8 mouse cellular contexts compared by ENCODE assay signal in the genomic region with DNA sequence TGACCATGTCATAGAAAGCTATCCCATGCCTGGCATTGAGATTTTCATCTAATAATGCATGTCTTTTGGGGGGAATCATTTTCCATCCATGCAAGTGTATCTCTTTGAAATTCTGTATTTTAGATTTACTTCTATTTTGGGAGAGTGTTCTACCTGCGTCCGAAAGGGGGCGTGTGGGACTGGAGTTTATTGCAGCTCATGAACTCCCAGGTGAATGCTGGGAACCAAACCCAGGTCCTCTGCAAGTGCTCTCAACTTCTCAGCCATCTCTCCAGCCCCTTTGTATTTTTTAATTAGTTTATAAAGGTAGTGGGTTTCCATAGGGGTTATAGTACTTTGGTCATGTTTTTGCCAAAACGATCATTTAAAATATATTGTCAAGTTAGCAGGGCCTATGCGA. TPM values are rescaled to one million over a fixed set of nuclear protein-coding genes. Genes with fewer than 3 reads are reported as not detected.
DNase-seq lines count a peak whose midpoint lies in the region; ATAC-seq and TF ChIP-seq lines count a peak whose summit lies in the region.

No protein-coding gene starts in this region.

- no peaks in the 10 kb centered on the region for H3K9me3 ChIP-seq in heart, embryonic 11.5 days (replicated peaks; ENCODE audit: control insufficient read depth, low read length)
- no peaks in the 10 kb centered on the region for H3K9me3 ChIP-seq in limb, embryonic 14.5 days (ENCODE audit: control insufficient read depth, low read length)
- H3K9me3 ChIP-seq in stomach, postnatal 0 days (ENCODE audit: control insufficient read depth, low read length): no peaks in the 10 kb centered on the region

- no peak overlapping the region; the same call in 1 of the 2 replicates for H3K4me3 ChIP-seq in heart, embryonic 11.5 days (ENCODE audit: low read depth, low read length)
- H3K4me3 ChIP-seq in testis, adult 2 months (ENCODE audit: control insufficient read depth, low read depth, low read length): peak overlapping the region; percentile 98
- H3K4me3 ChIP-seq in limb, embryonic 14.5 days (replicated peaks; ENCODE audit: low read length): peak overlapping the region; percentile 88; the same call in 1 of the 2 replicates
- H3K4me3 ChIP-seq in stomach, postnatal 0 days (ENCODE audit: low read depth, low read length): no peak overlapping the region

- no peak for TF ChIP-seq EP300 in stomach, postnatal 0 days (optimal IDR thresholded peaks at IDR 0.05)

- H3K4me1 ChIP-seq in heart, embryonic 11.5 days (ENCODE audit: control insufficient read depth, insufficient read depth, low read length): peaks cover 9% of the 10 kb centered on the region
- peaks cover 8% of the 10 kb centered on the region; the same call in 1 of the 2 replicates for H3K4me1 ChIP-seq in testis, adult 2 months (ENCODE audit: control insufficient read depth, insufficient read depth, low read length)
- peaks cover 10% of the 10 kb centered on the region for H3K4me1 ChIP-seq in limb, embryonic 14.5 days (ENCODE audit: control insufficient read depth, insufficient read depth, low read length)
- H3K4me1 ChIP-seq in stomach, postnatal 0 days (replicated peaks; ENCODE audit: control insufficient read depth, insufficient read depth): peaks cover 4% of the 10 kb centered on the region; the same call in 1 of the 2 replicates

- no peak for TF ChIP-seq POLR2A in testis, adult 2 months (IDR thresholded peaks at IDR 0.05; ENCODE audit: control insufficient read depth, low read depth, low read length)
- no peak for TF ChIP-seq POLR2A in limb, embryonic 14.5 days (IDR thresholded peaks at IDR 0.05; ENCODE audit: borderline replicate concordance, extremely low read depth, insufficient read depth, insufficient read length)

- ATAC-seq in heart, embryonic 11.5 days (replicated peaks; ENCODE audit: insufficient number of reproducible peaks, low FRiP score, low TSS enrichment): no peak
- ATAC-seq in limb, embryonic 14.5 days (ENCODE audit: low FRiP score, low read depth): no peak
- ATAC-seq in stomach, postnatal 0 days (ENCODE audit: low FRiP score, low TSS enrichment): no peak

- peak overlapping the region; percentile 73; the same call in 1 of the 2 replicates for H3K9ac ChIP-seq in heart, embryonic 11.5 days (ENCODE audit: low read depth, low read length)
- peak overlapping the region; percentile 54; the same call in 1 of the 2 replicates for H3K9ac ChIP-seq in limb, embryonic 14.5 days (ENCODE audit: low read depth, low read length, severe bottlenecking)
- peak overlapping the region; percentile 86; the same call in 1 of the 2 replicates for H3K9ac ChIP-seq in stomach, postnatal 0 days (ENCODE audit: low read length)

- no peaks in the 10 kb centered on the region for H3K36me3 ChIP-seq in heart, embryonic 11.5 days (ENCODE audit: control insufficient read depth, insufficient read depth, low read length)
- peaks cover 3% of the 10 kb centered on the region; the same call in 1 of the 2 replicates for H3K36me3 ChIP-seq in testis, adult 2 months (ENCODE audit: control insufficient read depth, insufficient read depth, low read length)
- H3K36me3 ChIP-seq in limb, embryonic 14.5 days (ENCODE audit: control insufficient read depth, insufficient read depth, low read length): no peaks in the 10 kb centered on the region
- H3K36me3 ChIP-seq in stomach, postnatal 0 days (ENCODE audit: control insufficient read depth, insufficient read depth, low read length): no peaks in the 10 kb centered on the region

- no peaks in the 10 kb centered on the region for H3K27me3 ChIP-seq in heart, embryonic 11.5 days (ENCODE audit: control insufficient read depth, insufficient read depth, low read length)
- H3K27me3 ChIP-seq in testis, adult 2 months (ENCODE audit: control insufficient read depth, insufficient read depth, low read length): no peaks in the 10 kb centered on the region
- no peaks in the 10 kb centered on the region for H3K27me3 ChIP-seq in limb, embryonic 14.5 days (ENCODE audit: control insufficient read depth, insufficient read depth, low read length)
- no peaks in the 10 kb centered on the region for H3K27me3 ChIP-seq in stomach, postnatal 0 days (ENCODE audit: control insufficient read depth, insufficient read depth, low read length)

- WGBS in heart, embryonic 11.5 days (ENCODE audit: insufficient replicate concordance): 84% methylated on average over 5 of the region's 5 CpGs
- 86% methylated on average over 5 of the region's 5 CpGs for WGBS in limb, embryonic 14.5 days
- WGBS in stomach, postnatal 0 days: 76% methylated on average over 5 of the region's 5 CpGs

- TF ChIP-seq CTCF in testis, adult 2 months (IDR thresholded peaks at IDR 0.05; ENCODE audit: control insufficient read depth, insufficient read depth, insufficient replicate concordance, low read depth, low read length): no peak
- TF ChIP-seq CTCF in stomach, postnatal 0 days (IDR thresholded peaks at IDR 0.05; ENCODE audit: low read depth): no peak

- no peak overlapping the region for H3K27ac ChIP-seq in heart, embryonic 11.5 days (ENCODE audit: low read depth, low read length)
- no peak overlapping the region for H3K27ac ChIP-seq in testis, adult 2 months (ENCODE audit: control insufficient read depth, insufficient read depth, low read depth, low read length)
- H3K27ac ChIP-seq in limb, embryonic 14.5 days (replicated peaks; ENCODE audit: low read depth, low read length): no peak overlapping the region
- no peak overlapping the region for H3K27ac ChIP-seq in stomach, postnatal 0 days (replicated peaks)

- no peak for DNase-seq in heart, adult 9 months (ENCODE audit: low spot score in 2 of 2)
- no peak for DNase-seq in testis, postnatal 10 days (ENCODE audit: low spot score)
- no peak for DNase-seq in limb, embryonic 14.5 days (ENCODE audit: low spot score)
- DNase-seq in stomach, postnatal 0 days (ENCODE audit: low spot score): no peak
- DNase-seq in layer of hippocampus, adult 9-10 months (ENCODE audit: low spot score): no peak
- DNase-seq in spleen, adult 12 weeks (ENCODE audit: low spot score): no peak

- peak overlapping the region; percentile 77 for H3K4me2 ChIP-seq in heart, embryonic 11.5 days
- H3K4me2 ChIP-seq in limb, embryonic 14.5 days (replicated peaks; ENCODE audit: low read depth, low read length, severe bottlenecking): peak overlapping the region; percentile 90; the same call in 1 of the 2 replicates
- no peak overlapping the region for H3K4me2 ChIP-seq in stomach, postnatal 0 days (replicated peaks; ENCODE audit: low read depth)

RNA-seq across cellular contexts. Expression of a gene that starts 0.8 kb away (rescaled TPM):
- 39.9 and 49.5 TPM in 2 replicates for polyA plus RNA-seq in heart, embryonic 11.5 days (2014; fragmentation: Nextera tagmentation; extraction: Ambion mirVana)
- polyA plus RNA-seq in testis, adult 2 months (2012; rRNA removed): 346 and 472 TPM in 2 replicates
- polyA plus RNA-seq in limb, embryonic 14.5 days (2012; rRNA removed): 62.9 and 68.7 TPM in 2 replicates
- polyA plus RNA-seq in limb, embryonic 14.5 days (2014; fragmentation: Nextera tagmentation; extraction: Ambion mirVana): 50.5 and 55.6 TPM in 2 replicates
- polyA plus RNA-seq in stomach, postnatal 0 days (2015; fragmentation: Nextera tagmentation; extraction: Ambion mirVana): 16.2 and 17.2 TPM in 2 replicates

RNA-seq across cellular contexts. Expression of a gene that starts 43.5 kb away (rescaled TPM):
- polyA plus RNA-seq in heart, embryonic 11.5 days (2014; fragmentation: Nextera tagmentation; extraction: Ambion mirVana): 18.0 and 20.3 TPM in 2 replicates
- polyA plus RNA-seq in testis, adult 2 months (2012; rRNA removed): 11.5 and 14.1 TPM in 2 replicates
- polyA plus RNA-seq in limb, embryonic 14.5 days (2012; rRNA removed): 28.1 and 31.5 TPM in 2 replicates
- polyA plus RNA-seq in limb, embryonic 14.5 days (2014; fragmentation: Nextera tagmentation; extraction: Ambion mirVana): 30.2 and 32.4 TPM in 2 replicates
- 17.8 and 18.8 TPM in 2 replicates for polyA plus RNA-seq in stomach, postnatal 0 days (2015; fragmentation: Nextera tagmentation; extraction: Ambion mirVana)

RNA-seq across cellular contexts. Expression of a gene that starts 43.5 kb away (rescaled TPM):
- 0.23 and 0.37 TPM in 2 replicates for polyA plus RNA-seq in heart, embryonic 11.5 days (2014; fragmentation: Nextera tagmentation; extraction: Ambion mirVana)
- polyA plus RNA-seq in testis, adult 2 months (2012; rRNA removed): 66.1 and 68.7 TPM in 2 replicates
- polyA plus RNA-seq in limb, embryonic 14.5 days (2012; rRNA removed): 0.34 and 0.35 TPM in 2 replicates
- polyA plus RNA-seq in limb, embryonic 14.5 days (2014; fragmentation: Nextera tagmentation; extraction: Ambion mirVana): 0.10 and 0.21 TPM in 2 replicates
- polyA plus RNA-seq in stomach, postnatal 0 days (2015; fragmentation: Nextera tagmentation; extraction: Ambion mirVana): 0.04 TPM in 2 replicates

Comparison
In these comparisons a context has a peak if more than half of its experiments do, and no peak if none do; other contexts are left out.
1. H3K4me3 ChIP-seq: peak in testis, adult 2 months (single experiment) and limb, embryonic 14.5 days (single experiment); none in heart, embryonic 11.5 days (single experiment) and stomach, postnatal 0 days (single experiment).
2. RNA of a gene that starts 43.5 kb away (polyA plus RNA-seq): 66.1 to 68.7 TPM in testis, adult 2 months; 0.10 to 0.35 TPM in limb, embryonic 14.5 days, 0.23 to 0.37 TPM in heart, embryonic 11.5 days and 0.04 TPM in stomach, postnatal 0 days; every median in the first group is over 10 times any median in the second.
3. Peak in every context shown above with its lines, with median percentiles within 50 percentile points of each other: H3K9ac ChIP-seq.